Mouse (Mus musculus): ENCODE measurements around the gene Gm6268. TPM values are rescaled to one million over a fixed set of nuclear protein-coding genes. Genes with fewer than 3 reads are reported as not detected.

Gm6268 gene
- not detected in 2 replicates for polyA plus RNA-seq (2015; fragmentation: Nextera tagmentation; extraction: Ambion mirVana)

GRCm38 (mm10) chrX:36400980-36401379, at the start of gene Gm6268:
Gm6268 (plus strand) TSS chrX:36401280.
- H3K4me2 ChIP-seq (ENCODE audit: low read depth, low read length): no peak within 1 kb of the TSS
- no peaks in the 10 kb centered on the region for H3K36me3 ChIP-seq (replicated peaks; ENCODE audit: insufficient read depth, low read length)
- H3K27ac ChIP-seq (ENCODE audit: low read depth): no peak within 1 kb of the TSS
- no peaks in the 10 kb centered on the region for H3K27me3 ChIP-seq (ENCODE audit: insufficient read depth, low read length)
- H3K4me1 ChIP-seq (ENCODE audit: insufficient read depth): no peaks in the 10 kb centered on the region
- no peak within 1 kb of the TSS for H3K9ac ChIP-seq (replicated peaks)
- no peak within 1 kb of the TSS for H3K4me3 ChIP-seq (ENCODE audit: low read depth, low read length)
- ATAC-seq (no peak), DNase-seq (no peak)
- 85% methylated on average over 13 of the region's 13 CpGs for WGBS (ENCODE audit: insufficient replicate concordance)
- H3K9me3 ChIP-seq (ENCODE audit: low read length): no peaks in the 10 kb centered on the region
- TF ChIP-seq CTCF (IDR thresholded peaks at IDR 0.05; ENCODE audit: low read depth) (no peak), EP300 (IDR thresholded peaks at IDR 0.05; ENCODE audit: low read depth) (no peak)

- Histone ChIP-seq H3K9ac (replicated peaks) (no peak overlapping the region), H3K27ac (ENCODE audit: low read depth) (no peak overlapping the region), H3K4me2 (ENCODE audit: low read depth, low read length) (no peak overlapping the region), H3K9me3 (ENCODE audit: low read length) (no peaks in the 10 kb centered on the region), H3K27me3 (ENCODE audit: insufficient read depth, low read length) (no peaks in the 10 kb centered on the region), H3K36me3 (replicated peaks; ENCODE audit: insufficient read depth, low read length) (no peaks in the 10 kb centered on the region; the same call in 1 of the 2 replicates), H3K4me3 (ENCODE audit: low read depth, low read length) (no peak overlapping the region), H3K4me1 (ENCODE audit: insufficient read depth) (no peaks in the 10 kb centered on the region)
- TF ChIP-seq EP300 (IDR thresholded peaks at IDR 0.05; ENCODE audit: low read depth) (no peak), CTCF (IDR thresholded peaks at IDR 0.05; ENCODE audit: low read depth) (peak; percentile 31)
- DNase-seq (peak; percentile 14), ATAC-seq (no peak)
- 45% methylated on average over 3 of the region's 3 CpGs for WGBS (ENCODE audit: insufficient replicate concordance)
Observed at GRCm38 (mm10) chrX:36352446-36352845, 48.6 kb upstream of the Gm6268 start.

GRCm38 (mm10) chrX:36385340-36385739, 15.7 kb upstream of the Gm6268 start:
- Histone ChIP-seq H3K27me3 (ENCODE audit: insufficient read depth, low read length) (no peaks in the 10 kb centered on the region), H3K4me3 (ENCODE audit: low read depth, low read length) (no peak overlapping the region), H3K27ac (ENCODE audit: low read depth) (no peak overlapping the region), H3K36me3 (replicated peaks; ENCODE audit: insufficient read depth, low read length) (no peaks in the 10 kb centered on the region), H3K9ac (replicated peaks) (no peak overlapping the region), H3K4me2 (ENCODE audit: low read depth, low read length) (no peak overlapping the region), H3K9me3 (ENCODE audit: low read length) (no peaks in the 10 kb centered on the region), H3K4me1 (ENCODE audit: insufficient read depth) (no peaks in the 10 kb centered on the region)
- TF ChIP-seq CTCF (IDR thresholded peaks at IDR 0.05; ENCODE audit: low read depth): no peak
- no peak for TF ChIP-seq EP300 (IDR thresholded peaks at IDR 0.05; ENCODE audit: low read depth)
- ATAC-seq (no peak), DNase-seq (no peak)

DNA sequence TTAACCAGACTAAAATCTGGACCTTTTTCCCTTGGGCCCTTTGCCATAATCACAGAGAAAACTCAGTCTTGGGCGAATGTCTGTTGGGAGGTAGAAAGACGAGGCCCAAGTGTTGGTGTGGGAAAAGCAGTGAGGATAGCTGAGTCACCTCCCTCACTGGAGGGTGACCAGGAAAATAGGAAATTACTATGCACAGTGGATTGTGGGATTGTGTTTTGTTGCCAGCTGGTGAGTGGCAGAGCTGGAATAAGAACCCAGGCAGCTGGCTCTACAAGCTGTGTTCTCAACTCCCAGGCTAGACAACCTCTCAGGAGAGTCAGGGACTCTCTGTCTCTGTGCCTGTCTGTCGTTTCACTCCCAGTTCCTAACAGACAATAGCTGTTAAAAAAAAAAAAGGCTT, 11.1 kb upstream of the Gm6268 start:
- H3K9ac ChIP-seq (replicated peaks): no peak overlapping the region
- no peak overlapping the region for H3K4me3 ChIP-seq (ENCODE audit: low read depth, low read length)
- 46% methylated on average over 3 of the region's 3 CpGs for WGBS (ENCODE audit: insufficient replicate concordance)
- no peaks in the 10 kb centered on the region for H3K4me1 ChIP-seq (ENCODE audit: insufficient read depth)
- H3K9me3 ChIP-seq (ENCODE audit: low read length): no peaks in the 10 kb centered on the region
- no peak overlapping the region for H3K4me2 ChIP-seq (ENCODE audit: low read depth, low read length)
- ATAC-seq (no peak), DNase-seq (no peak)
- H3K27ac ChIP-seq (ENCODE audit: low read depth): no peak overlapping the region
- H3K36me3 ChIP-seq (replicated peaks; ENCODE audit: insufficient read depth, low read length): no peaks in the 10 kb centered on the region
- TF ChIP-seq EP300 (IDR thresholded peaks at IDR 0.05; ENCODE audit: low read depth) (no peak), CTCF (IDR thresholded peaks at IDR 0.05; ENCODE audit: low read depth) (no peak)
- no peaks in the 10 kb centered on the region for H3K27me3 ChIP-seq (ENCODE audit: insufficient read depth, low read length)

- TF ChIP-seq CTCF (IDR thresholded peaks at IDR 0.05; ENCODE audit: low read depth) (no peak), EP300 (IDR thresholded peaks at IDR 0.05; ENCODE audit: low read depth) (no peak)
- no peak for ATAC-seq
- no peak for DNase-seq
- WGBS (ENCODE audit: insufficient replicate concordance): 30% methylated on average over 2 of the region's 2 CpGs
- Histone ChIP-seq H3K27ac (ENCODE audit: low read depth) (no peak overlapping the region), H3K4me2 (ENCODE audit: low read depth, low read length) (no peak overlapping the region), H3K4me1 (ENCODE audit: insufficient read depth) (no peaks in the 10 kb centered on the region), H3K9ac (replicated peaks) (no peak overlapping the region), H3K9me3 (ENCODE audit: low read length) (no peaks in the 10 kb centered on the region), H3K4me3 (ENCODE audit: low read depth, low read length) (no peak overlapping the region), H3K27me3 (ENCODE audit: insufficient read depth, low read length) (no peaks in the 10 kb centered on the region), H3K36me3 (replicated peaks; ENCODE audit: insufficient read depth, low read length) (no peaks in the 10 kb centered on the region)
Observed at GRCm38 (mm10) chrX:36390503-36390902, 10.6 kb upstream of the Gm6268 start.

DNA sequence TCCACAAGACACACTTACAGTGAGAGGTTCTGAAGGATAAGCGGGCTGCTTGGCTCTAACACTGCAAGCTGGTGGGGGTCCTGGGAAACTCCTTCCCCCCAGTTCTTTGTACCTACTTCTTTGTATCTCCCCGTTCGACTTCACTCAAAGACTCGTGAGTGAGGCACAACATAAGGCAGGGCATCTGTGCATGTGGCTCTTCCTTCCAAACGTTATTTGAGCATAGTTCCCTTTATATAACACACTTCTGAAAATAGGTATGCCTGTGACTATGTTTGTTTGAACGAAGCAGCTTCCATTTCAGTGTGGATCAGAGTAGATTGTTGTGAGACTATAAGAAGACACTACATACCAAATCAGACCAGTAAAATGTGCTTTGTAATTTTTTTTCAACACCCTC, 8.4 kb upstream of the Gm6268 start:
- no peak overlapping the region for H3K4me3 ChIP-seq (ENCODE audit: low read depth, low read length)
- H3K27ac ChIP-seq (ENCODE audit: low read depth): no peak overlapping the region
- no peak overlapping the region for H3K4me2 ChIP-seq (ENCODE audit: low read depth, low read length)
- 62% methylated on average over 6 of the region's 6 CpGs for WGBS (ENCODE audit: insufficient replicate concordance)
- H3K27me3 ChIP-seq (ENCODE audit: insufficient read depth, low read length): no peaks in the 10 kb centered on the region
- TF ChIP-seq EP300 (IDR thresholded peaks at IDR 0.05; ENCODE audit: low read depth) (no peak), CTCF (IDR thresholded peaks at IDR 0.05; ENCODE audit: low read depth) (no peak)
- H3K9ac ChIP-seq (replicated peaks): no peak overlapping the region
- no peaks in the 10 kb centered on the region for H3K9me3 ChIP-seq (ENCODE audit: low read length)
- H3K4me1 ChIP-seq (ENCODE audit: insufficient read depth): no peaks in the 10 kb centered on the region
- no peak for ATAC-seq
- H3K36me3 ChIP-seq (replicated peaks; ENCODE audit: insufficient read depth, low read length): no peaks in the 10 kb centered on the region
- no peak for DNase-seq

GRCm38 (mm10) chrX:36393279-36393678, 7.8 kb upstream of the Gm6268 start:
- ATAC-seq (no peak), DNase-seq (no peak)
- H3K9me3 ChIP-seq (ENCODE audit: low read length): no peaks in the 10 kb centered on the region
- no peaks in the 10 kb centered on the region for H3K27me3 ChIP-seq (ENCODE audit: insufficient read depth, low read length)
- no peak overlapping the region for H3K4me2 ChIP-seq (ENCODE audit: low read depth, low read length)
- no peak overlapping the region for H3K9ac ChIP-seq (replicated peaks)
- no peak overlapping the region for H3K27ac ChIP-seq (ENCODE audit: low read depth)
- TF ChIP-seq EP300 (IDR thresholded peaks at IDR 0.05; ENCODE audit: low read depth) (no peak), CTCF (IDR thresholded peaks at IDR 0.05; ENCODE audit: low read depth) (peak; percentile 48)
- H3K4me3 ChIP-seq (ENCODE audit: low read depth, low read length): no peak overlapping the region
- H3K4me1 ChIP-seq (ENCODE audit: insufficient read depth): no peaks in the 10 kb centered on the region
- H3K36me3 ChIP-seq (replicated peaks; ENCODE audit: insufficient read depth, low read length): no peaks in the 10 kb centered on the region
- 35% methylated on average over 6 of the region's 6 CpGs for WGBS (ENCODE audit: insufficient replicate concordance)
